Mouse (Mus musculus) neural tube, embryonic 12.5 days (tissue): ENCODE results near the gene Rfx7. TPM values are rescaled to one million over a fixed set of nuclear protein-coding genes. Genes with fewer than 3 reads are reported as not detected.
"Not testable (repeated sequence)": the region's sequence is repeated elsewhere in the genome, so short reads cannot be mapped to it uniquely, and the experiment has no call there.

Experiments used
- ATAC-seq: fragments of 200-750 bp; cut with Nextera tagmentation; 2 replicates; pipeline ENCODE4 v1.8.0; 2017; ENCODE audit warnings: low read depth, mild to moderate bottlenecking, moderate TSS enrichment, moderate library complexity; ENCODE audit not compliant: low FRiP score
- H3K27ac ChIP-seq: fragments of 300-500 bp; sonication (generic); 2 replicates; pipeline ENCODE4 v1.5.1; 2016
- H3K27me3 ChIP-seq: fragments of 300-500 bp; sonication (generic); replicated peaks from 2 replicates; pipeline ENCODE4 v1.6.1; 2016; ENCODE audit warnings: mild to moderate bottlenecking
- H3K36me3 ChIP-seq: fragments of 300-500 bp; sonication (generic); 2 replicates; pipeline ENCODE4 v1.6.1; 2016; ENCODE audit warnings: mild to moderate bottlenecking
- H3K4me1 ChIP-seq: fragments of 300-500 bp; sonication (generic); 2 replicates; pipeline ENCODE4 v1.6.1; 2016
- H3K4me2 ChIP-seq: fragments of 300-500 bp; sonication (generic); replicated peaks from 2 replicates; pipeline ENCODE4 v1.6.1; 2016; ENCODE audit warnings: mild to moderate bottlenecking
- H3K4me3 ChIP-seq: fragments of 300-500 bp; sonication (generic); 2 replicates; pipeline ENCODE4 v1.5.1; 2016
- H3K9ac ChIP-seq: fragments of 300-500 bp; sonication (generic); 2 replicates; pipeline ENCODE4 v1.6.1; 2016; ENCODE audit warnings: mild to moderate bottlenecking
- H3K9me3 ChIP-seq: fragments of 300-500 bp; sonication (generic); 2 replicates; pipeline ENCODE4 v1.6.1; 2016; ENCODE audit warnings: mild to moderate bottlenecking
- WGBS: fragments of 180-500 bp; shearing (Covaris S2); methylation state at CpG from one replicate; pipeline ENCODE4 v1.1.7; 2016; 5-methylcytosine and 5-hydroxymethylcytosine counted together
- polyA plus RNA-seq: library from polyadenylated mRNA; unstranded; fragments of >200 nt; fragmentation: Nextera tagmentation; extraction: Ambion mirVana; gene quantifications from 2 replicates; pipeline ENCODE4 v1.2.1, GENCODE M21; 2016

Gene Rfx7
- polyA plus RNA-seq, 1 experiment from 2014 or later: 20.8 TPM

DNA sequence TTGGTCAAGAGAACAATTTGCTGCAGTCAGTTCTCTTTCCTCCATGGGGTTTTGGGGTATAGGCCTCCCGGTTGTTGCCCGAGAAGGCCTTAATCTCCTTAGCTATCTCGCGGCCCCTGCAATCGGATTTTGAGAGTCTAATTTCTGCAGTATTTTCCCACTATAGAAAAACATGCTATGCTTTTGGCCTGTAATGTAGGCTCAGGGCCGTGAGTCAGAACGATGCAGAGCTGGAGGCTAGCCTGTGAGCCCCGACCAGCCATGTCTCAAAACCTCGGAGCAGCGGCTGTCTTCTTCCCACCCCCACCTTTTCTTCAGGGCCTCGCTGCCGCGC, 129.5 kb downstream of the Rfx7 start:
- Histone ChIP-seq H3K36me3 (peaks cover 17% of the 10 kb centered on the region), H3K9ac (peak overlapping the region; percentile 99), H3K9me3 (no peaks in the 10 kb centered on the region), H3K27ac (peak overlapping the region; percentile 97), H3K27me3 (no peaks in the 10 kb centered on the region), H3K4me1 (peaks cover 30% of the 10 kb centered on the region), H3K4me2 (peak overlapping the region; percentile 83), H3K4me3 (peak overlapping the region; percentile 81)
- no peak for ATAC-seq
- WGBS: under 1% methylated on average over 13 of the region's 13 CpGs

DNA sequence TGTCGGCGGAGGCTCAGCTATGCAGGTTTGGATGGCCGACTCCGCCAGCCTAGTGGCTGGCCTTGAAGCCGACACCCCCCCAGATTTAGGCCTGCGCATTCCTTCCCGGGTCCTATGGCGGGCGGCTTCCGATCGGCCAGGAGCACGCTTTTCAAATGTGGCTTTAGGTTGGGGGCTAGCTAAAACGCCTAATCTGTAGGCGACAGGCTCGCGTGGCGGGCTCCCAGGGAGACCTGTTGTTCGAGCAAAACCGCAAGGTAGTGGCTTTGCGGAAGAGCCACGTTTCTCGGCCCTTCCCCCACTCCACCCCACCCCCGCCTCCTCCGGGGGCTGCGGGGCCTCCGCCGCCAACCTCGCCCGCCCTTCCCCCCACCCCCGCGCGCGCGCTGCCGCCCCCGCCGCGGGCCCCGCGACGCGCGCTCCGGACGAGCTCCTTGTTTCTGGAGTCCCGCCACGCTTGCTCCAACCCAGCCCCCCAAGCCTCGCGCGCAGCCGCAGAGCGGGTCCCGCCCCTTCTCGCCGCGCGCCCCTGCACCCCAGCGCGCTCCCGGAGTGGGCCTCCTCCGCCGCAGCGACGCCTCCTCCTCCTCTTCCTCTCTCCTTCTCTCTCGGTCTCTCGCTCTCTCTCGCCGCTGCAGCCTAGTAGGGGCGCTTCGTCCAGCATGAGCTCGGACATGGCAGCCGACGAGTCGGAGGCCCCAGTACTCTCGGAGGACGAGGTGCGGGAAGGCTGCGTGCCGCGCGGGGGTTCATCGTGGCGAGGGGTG, 130.0 kb downstream of the Rfx7 start, which contains the start of gene Nedd4:
Nedd4 (plus strand) TSS at position 452 of the 767 bp plus-strand sequence.
- Histone ChIP-seq H3K27ac (peak within 1 kb of the TSS; percentile 97), H3K4me1 (peaks cover 25% of the 10 kb centered on the region), H3K9ac (peak within 1 kb of the TSS; percentile 99), H3K4me2 (peak within 1 kb of the TSS; percentile 83), H3K9me3 (no peaks in the 10 kb centered on the region), H3K4me3 (peak within 1 kb of the TSS; percentile 81), H3K36me3 (peaks cover 22% of the 10 kb centered on the region), H3K27me3 (no peaks in the 10 kb centered on the region)
- under 1% methylated on average over 82 of the region's 83 CpGs for WGBS
- peak; percentile 89 for ATAC-seq

- under 1% methylated on average over 55 of the region's 55 CpGs for WGBS
- H3K27ac ChIP-seq: peak overlapping the region; percentile 97
- H3K4me3 ChIP-seq: peak overlapping the region; percentile 81
- H3K27me3 ChIP-seq: no peaks in the 10 kb centered on the region
- peak; percentile 48 for ATAC-seq
- H3K9me3 ChIP-seq: no peaks in the 10 kb centered on the region
- H3K4me2 ChIP-seq: peak overlapping the region; percentile 83
- H3K36me3 ChIP-seq: peaks cover 28% of the 10 kb centered on the region
- peak overlapping the region; percentile 99 for H3K9ac ChIP-seq
- peaks cover 25% of the 10 kb centered on the region for H3K4me1 ChIP-seq
Measured at GRCm38 (mm10) chr9:72662691-72663533, 130.9 kb downstream of the Rfx7 start.

DNA sequence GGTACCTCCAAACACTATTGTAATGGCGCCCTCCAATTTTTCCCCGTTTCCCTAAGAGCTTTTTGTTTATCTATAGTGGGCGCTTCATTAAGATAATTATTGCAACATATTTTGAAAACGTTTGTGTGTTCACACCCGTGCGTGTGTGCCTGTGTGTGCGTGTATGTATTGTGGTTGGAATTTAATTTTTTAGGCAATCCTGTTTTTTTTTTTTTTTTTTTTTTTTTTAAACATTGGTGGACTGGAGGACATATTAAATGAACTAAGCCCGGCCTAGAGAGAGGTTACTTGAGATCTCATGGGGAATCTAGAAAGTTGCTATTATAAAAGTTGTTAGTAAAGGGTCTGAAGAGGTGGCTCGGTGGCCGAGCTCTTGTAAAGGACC, 131.5 kb downstream of the Rfx7 start:
- Histone ChIP-seq H3K4me3 (peak overlapping the region; percentile 81), H3K9ac (peak overlapping the region; percentile 99), H3K9me3 (no peaks in the 10 kb centered on the region), H3K27me3 (no peaks in the 10 kb centered on the region), H3K27ac (peak overlapping the region; percentile 97), H3K4me2 (peak overlapping the region; percentile 83), H3K36me3 (peaks cover 28% of the 10 kb centered on the region), H3K4me1 (peaks cover 25% of the 10 kb centered on the region)
- WGBS: 10% methylated on average over 10 of the region's 10 CpGs
- no peak for ATAC-seq

GRCm38 (mm10) chr9:72664409-72665351, 132.6 kb downstream of the Rfx7 start:
- Histone ChIP-seq H3K4me2 (peak overlapping the region; percentile 83), H3K4me1 (peaks cover 25% of the 10 kb centered on the region), H3K9ac (peak overlapping the region; percentile 99), H3K27me3 (no peaks in the 10 kb centered on the region), H3K9me3 (no peaks in the 10 kb centered on the region), H3K4me3 (peak overlapping the region; percentile 81), H3K27ac (peak overlapping the region; percentile 43; the same call in 1 of the 2 replicates), H3K36me3 (peaks cover 37% of the 10 kb centered on the region)
- WGBS: 37% methylated on average over 12 of the region's 12 CpGs
- ATAC-seq: no peak

DNA sequence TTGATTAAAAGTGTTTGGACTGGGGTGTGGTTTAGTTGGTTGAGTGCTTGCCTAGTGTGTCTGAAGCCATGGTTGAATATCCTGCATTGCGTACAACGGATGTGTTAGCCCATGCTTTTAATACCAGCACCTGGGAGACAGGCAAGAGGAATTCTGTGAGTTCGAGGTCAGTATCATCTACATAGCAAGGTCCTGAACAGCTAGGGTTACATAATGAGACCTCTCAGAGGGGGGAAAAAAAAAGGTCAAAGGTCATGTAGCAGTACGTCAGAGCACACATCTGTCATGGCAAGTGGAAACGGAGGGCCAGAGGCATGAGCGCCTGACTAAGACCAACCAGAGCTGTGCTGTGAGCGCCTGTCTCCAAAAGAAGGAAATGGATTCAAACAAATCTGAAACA, 133.5 kb downstream of the Rfx7 start:
- H3K36me3 ChIP-seq: peaks cover 44% of the 10 kb centered on the region
- WGBS: 38% methylated on average over 7 of the region's 7 CpGs
- H3K4me3 ChIP-seq: peak overlapping the region; percentile 81; the same call in 1 of the 2 replicates
- ATAC-seq: no peak
- peaks cover 29% of the 10 kb centered on the region for H3K4me1 ChIP-seq
- peak overlapping the region; percentile 43; the same call in 1 of the 2 replicates for H3K27ac ChIP-seq
- H3K27me3 ChIP-seq: no peaks in the 10 kb centered on the region
- H3K9ac ChIP-seq: peak overlapping the region; percentile 99; the same call in 1 of the 2 replicates
- no peaks in the 10 kb centered on the region for H3K9me3 ChIP-seq
- H3K4me2 ChIP-seq: peak overlapping the region; percentile 83

- H3K36me3 ChIP-seq: peaks cover 49% of the 10 kb centered on the region
- H3K27ac ChIP-seq, H3K9me3 ChIP-seq, ATAC-seq, H3K4me3 ChIP-seq, H3K27me3 ChIP-seq, H3K9ac ChIP-seq: not testable (repeated sequence)
- 0 out of 2 replicates have a peak overlapping the region, but pooled peaks have one; percentile 5 for H3K4me2 ChIP-seq
- WGBS: 76% methylated on average over 8 of the region's 8 CpGs
- peaks cover 26% of the 10 kb centered on the region for H3K4me1 ChIP-seq
Measured at GRCm38 (mm10) chr9:72666352-72667021, 134.4 kb downstream of the Rfx7 start.

DNA sequence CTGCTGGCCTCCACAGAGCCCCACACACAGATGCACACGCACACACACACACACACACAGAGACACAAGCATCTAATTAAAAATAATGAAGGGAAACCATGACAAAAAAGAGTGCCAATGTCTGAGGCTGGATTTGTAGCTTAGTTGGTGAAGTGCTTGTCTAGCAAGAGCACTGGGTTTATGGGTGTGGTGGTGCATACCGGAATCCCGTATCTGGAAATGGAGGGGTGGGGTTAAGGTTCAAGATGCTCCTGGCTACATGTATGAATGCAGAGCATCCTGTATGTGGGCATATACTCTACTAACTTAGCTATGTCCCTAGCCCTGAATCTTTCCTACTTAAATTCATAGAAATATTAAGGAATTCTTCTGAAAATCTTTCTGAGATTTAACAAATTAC, 135.1 kb downstream of the Rfx7 start:
- no peak overlapping the region; the same call in 1 of the 2 replicates for H3K4me2 ChIP-seq
- no peak overlapping the region for H3K9ac ChIP-seq
- H3K4me3 ChIP-seq: no peak overlapping the region
- 86% methylated on average over 3 of the region's 3 CpGs for WGBS
- H3K27me3 ChIP-seq: no peaks in the 10 kb centered on the region
- peaks cover 26% of the 10 kb centered on the region for H3K4me1 ChIP-seq
- ATAC-seq: no peak
- H3K27ac ChIP-seq: no peak overlapping the region
- peaks cover 53% of the 10 kb centered on the region for H3K36me3 ChIP-seq
- no peaks in the 10 kb centered on the region for H3K9me3 ChIP-seq

DNA sequence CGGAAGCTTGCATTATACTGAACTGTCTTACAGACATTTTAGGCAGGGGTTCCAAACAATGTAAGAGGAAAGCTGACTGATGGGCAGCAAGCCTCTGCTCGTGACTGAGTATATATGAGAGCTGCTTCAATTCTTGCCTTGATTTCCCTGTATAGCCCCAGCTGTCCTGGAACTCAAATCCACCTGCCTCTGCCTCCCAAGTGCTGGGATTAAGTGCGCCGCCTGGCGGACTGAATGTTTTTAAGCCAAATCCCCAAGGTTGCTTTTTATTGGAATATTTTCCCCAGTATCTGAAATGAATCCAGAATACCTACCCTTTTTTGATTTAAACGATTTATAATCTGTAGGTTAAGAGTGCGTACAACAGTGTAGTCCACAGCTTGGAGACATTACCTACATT, 137.3 kb downstream of the Rfx7 start:
- WGBS: 88% methylated on average over 7 of the region's 7 CpGs
- no peak overlapping the region for H3K27ac ChIP-seq
- no peak overlapping the region for H3K4me2 ChIP-seq
- peaks cover 18% of the 10 kb centered on the region for H3K4me1 ChIP-seq
- no peaks in the 10 kb centered on the region for H3K27me3 ChIP-seq
- H3K4me3 ChIP-seq: no peak overlapping the region
- H3K9me3 ChIP-seq: no peaks in the 10 kb centered on the region
- no peak for ATAC-seq
- H3K36me3 ChIP-seq: peaks cover 72% of the 10 kb centered on the region
- H3K9ac ChIP-seq: no peak overlapping the region

DNA sequence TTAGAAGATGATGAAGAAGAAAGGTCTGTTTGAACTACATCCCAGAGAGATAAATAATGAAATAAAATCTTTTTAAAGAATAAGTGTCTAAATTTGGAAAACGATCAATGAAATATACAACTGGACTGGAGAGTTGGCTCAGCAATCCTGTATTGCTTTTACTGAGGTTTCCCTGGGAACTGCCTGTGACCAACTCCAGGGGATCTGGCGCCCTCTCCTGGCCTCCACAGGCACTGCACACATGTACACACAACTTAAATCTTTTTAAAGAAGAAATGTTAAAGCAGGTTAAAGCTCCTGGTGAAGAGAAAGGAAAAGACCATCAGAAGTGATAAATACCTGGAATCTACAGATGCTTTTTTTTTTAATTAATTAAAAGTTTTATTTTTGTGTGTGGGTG, 140.3 kb downstream of the Rfx7 start:
- no peak overlapping the region for H3K4me2 ChIP-seq
- H3K9me3 ChIP-seq: no peaks in the 10 kb centered on the region
- H3K36me3 ChIP-seq: peaks cover 73% of the 10 kb centered on the region
- H3K27ac ChIP-seq: no peak overlapping the region
- no peak overlapping the region for H3K4me3 ChIP-seq
- no peak overlapping the region for H3K9ac ChIP-seq
- H3K4me1 ChIP-seq: peaks cover 4% of the 10 kb centered on the region; the same call in 1 of the 2 replicates
- no peaks in the 10 kb centered on the region for H3K27me3 ChIP-seq
- no peak for ATAC-seq
- 43% methylated on average over 2 of the region's 2 CpGs for WGBS
